Mouse (Mus musculus): Measurements from ENCODE around the gene Mink1.

- TF ChIP-seq CTCF (IDR thresholded peaks at IDR 0.05; ENCODE audit: low read depth) (no peak), EP300 (optimal IDR thresholded peaks at IDR 0.05) (no peak)
Observed at GRCm38 (mm10) chr11:70598451-70598953, 35.8 kb downstream of the Mink1 start.
